13 mouse cellular contexts compared by ENCODE assay signal in the genomic region with DNA sequence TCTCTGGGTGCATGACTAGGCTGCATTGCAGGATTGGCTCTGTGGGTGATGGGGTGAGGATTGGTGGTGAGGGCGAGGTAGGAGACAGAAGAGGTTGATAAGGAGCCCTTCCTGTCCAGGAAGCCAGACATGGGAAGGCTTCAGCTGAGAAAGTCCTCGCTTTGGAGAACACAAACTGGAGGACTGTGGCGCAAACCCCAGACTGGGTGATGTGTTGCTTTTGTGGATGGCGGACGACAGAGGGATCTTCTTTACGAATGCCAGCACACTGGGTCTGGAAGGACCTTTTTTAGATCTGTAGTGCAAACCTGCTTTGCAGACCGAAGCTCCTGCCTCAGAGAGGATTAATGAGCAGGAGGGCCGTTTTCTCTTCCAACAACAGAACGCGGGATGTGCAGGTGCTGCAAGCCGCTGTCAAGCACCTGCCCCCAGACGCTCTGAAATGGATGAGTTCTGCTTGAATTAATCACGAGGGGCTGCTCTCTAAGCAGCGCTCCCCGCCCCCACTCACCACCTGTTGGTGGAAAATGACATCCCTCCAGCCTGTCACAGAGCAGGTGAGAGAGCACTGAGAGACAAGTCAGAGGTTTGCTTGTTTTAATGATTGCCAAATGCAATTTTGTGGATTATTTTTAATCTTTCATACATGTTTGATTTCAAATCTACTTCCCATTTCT.
A peak's percentile ranks its signal among the peaks of the same experiment; 100 is the strongest.
DNase-seq lines count a peak whose midpoint lies in the region; ATAC-seq and TF ChIP-seq lines count a peak whose summit lies in the region.
"Had no signal": no experiment of that assay in that cellular context is flagged by ENCODE, and none has a peak within 500 bp of the region (broad histone marks: within the 10 kb centered on the region; RNA-seq: fewer than 3 reads in every experiment).

No protein-coding gene starts in this region.

- dilution Hi-C loops in CH12.LX (cut with MboI; ENCODE audit: extremely low pct_ligation_motif_present, extremely low pct_unique_long_range_greater_than_20kb, low sequenced_read_pairs), result no loop called here

- TF ChIP-seq POLR2A in CH12.LX (IDR thresholded peaks at IDR 0.05; ENCODE audit: low read depth, low read length), result no peak

- no peak for ATAC-seq in heart, embryonic 12.5 days (ENCODE audit: insufficient number of reproducible peaks, low FRiP score)
- ATAC-seq in midbrain, embryonic 13.5 days, result 0 out of 2 replicates have a peak, but pooled peaks have one; percentile 45
- ATAC-seq: CD4-positive, CD25-positive, alpha-beta regulatory T cell, adult 4 months had no signal

- peak overlapping the region; percentile 27; the same call in 1 of the 2 replicates for H3K4me2 ChIP-seq in heart, embryonic 12.5 days
- no peak overlapping the region for H3K4me2 ChIP-seq in CH12.LX (ENCODE audit: insufficient read depth, low read depth, poor library complexity, severe bottlenecking)
- peak overlapping the region; percentile 30 for H3K4me2 ChIP-seq in midbrain, embryonic 13.5 days (replicated peaks)

- 35% methylated on average over 15 of the region's 15 CpGs for WGBS in heart, embryonic 12.5 days
- 33% methylated on average over 15 of the region's 15 CpGs for WGBS in midbrain, embryonic 13.5 days

- H3K79me2 ChIP-seq in CH12.LX (replicated peaks; ENCODE audit: control insufficient read depth, extremely low read depth, insufficient read depth, poor library complexity, severe bottlenecking), result no peaks in the 10 kb centered on the region

- no peak overlapping the region for H3K27ac ChIP-seq in heart, embryonic 12.5 days (ENCODE audit: poor library complexity, severe bottlenecking)
- H3K27ac ChIP-seq in CH12.LX (ENCODE audit: insufficient read depth, low read depth), result no peak overlapping the region
- peak overlapping the region; percentile 32; the same call in 1 of the 2 replicates for H3K27ac ChIP-seq in midbrain, embryonic 13.5 days

- no peak overlapping the region for H3K9ac ChIP-seq in heart, embryonic 12.5 days
- no peak overlapping the region for H3K9ac ChIP-seq in CH12.LX (ENCODE audit: insufficient read depth, low read depth)
- H3K9ac ChIP-seq in midbrain, embryonic 13.5 days (replicated peaks), result 0 out of 2 replicates have a peak overlapping the region, but pooled peaks have one; percentile 17

- no peak for TF ChIP-seq RAD21 in CH12.LX (IDR thresholded peaks at IDR 0.05; ENCODE audit: low read depth, low read length)

- H3K27me3 ChIP-seq in heart, embryonic 12.5 days (replicated peaks), result no peaks in the 10 kb centered on the region
- H3K27me3 ChIP-seq in CH12.LX (replicated peaks), result no peaks in the 10 kb centered on the region
- H3K27me3 ChIP-seq in midbrain, embryonic 13.5 days, result no peaks in the 10 kb centered on the region
- H3K27me3 ChIP-seq: megakaryocyte, embryonic 14.5 days had no signal

- no peak overlapping the region for H3K4me3 ChIP-seq in heart, embryonic 12.5 days
- H3K4me3 ChIP-seq in CH12.LX (replicated peaks in 1 of 3; ENCODE audit: low read depth in 2 of 3, low read length in 2 of 3, poor library complexity in 1 of 3), result no peak overlapping the region
- no peak overlapping the region for H3K4me3 ChIP-seq in midbrain, embryonic 13.5 days (replicated peaks)
- H3K4me3 ChIP-seq: megakaryocyte, embryonic 14.5 days had no signal

- in situ Hi-C loops in CH12.LX (cut with MboI; ENCODE audit: low pct_ligation_motif_present, low pct_unique_long_range_greater_than_20kb, low sequenced_read_pairs), result no loop called here

- no peaks in the 10 kb centered on the region for H3K36me3 ChIP-seq in heart, embryonic 12.5 days
- H3K36me3 ChIP-seq in CH12.LX (replicated peaks in 1 of 2; ENCODE audit: control insufficient read depth in 1 of 2, insufficient read depth in 1 of 2, low read length in 1 of 2), result no peaks in the 10 kb centered on the region
- no peaks in the 10 kb centered on the region for H3K36me3 ChIP-seq in midbrain, embryonic 13.5 days

- H3K4me1 ChIP-seq in heart, embryonic 12.5 days (replicated peaks), result no peaks in the 10 kb centered on the region; the same call in 1 of the 2 replicates
- H3K4me1 ChIP-seq in CH12.LX (ENCODE audit: control insufficient read depth in 1 of 2, insufficient read depth in 2 of 2), result peaks cover 6 to 63% of the 10 kb centered on the region in 2 experiments; a peak in 3 of 4 replicates
- peaks cover 15% of the 10 kb centered on the region for H3K4me1 ChIP-seq in midbrain, embryonic 13.5 days (replicated peaks)

- intact Hi-C loops in heart, postnatal 25 days (cut with DNase I), result no loop called here

- TF ChIP-seq EP300 in CH12.LX (IDR thresholded peaks at IDR 0.05; ENCODE audit: low read length), result no peak

- H3K9me3 ChIP-seq in heart, embryonic 12.5 days (replicated peaks), result no peaks in the 10 kb centered on the region
- no peaks in the 10 kb centered on the region for H3K9me3 ChIP-seq in CH12.LX (replicated peaks; ENCODE audit: low read length)
- no peaks in the 10 kb centered on the region for H3K9me3 ChIP-seq in midbrain, embryonic 13.5 days
- H3K9me3 ChIP-seq: megakaryocyte, embryonic 14.5 days had no signal

- DNase-seq in heart, postnatal 25 days (ENCODE audit: low spot score), result no peak
- DNase-seq in CH12.LX (ENCODE audit: extremely low read depth), result peak; percentile 51
- peak; percentile 42 to 63 for DNase-seq in cerebellum, postnatal 25 days
- no peak for DNase-seq in adrenal gland, adult (ENCODE audit: inconsistent age in 2 of 2, low spot score in 1 of 2)
- no peak for DNase-seq in kidney, postnatal 10 days
- no peak for DNase-seq in heart, adult 18-20 months
- DNase-seq: heart, postnatal 14 days; liver; thymus, adult 18-20 months had no signal

- no peak for TF ChIP-seq CTCF in CH12.LX (conservative IDR thresholded peaks at IDR 0.05 in 1 of 2, IDR thresholded peaks at IDR 0.05 in 1 of 2; ENCODE audit: low read depth in 2 of 2, low read length in 2 of 2)

TF ChIP-seq in CH12.LX, 34 proteins besides CTCF, POLR2A, EP300 and RAD21:
- TF ChIP-seq POLR2AphosphoS2 (IDR thresholded peaks at IDR 0.05; ENCODE audit: low read depth, low read length), result no peak
- no peak for TF ChIP-seq BHLHE40 (IDR thresholded peaks at IDR 0.05; ENCODE audit: low read depth, low read length)
- TF ChIP-seq ZNF384 (IDR thresholded peaks at IDR 0.05; ENCODE audit: low read depth, low read length), result no peak
- TF ChIP-seq TCF12 (IDR thresholded peaks at IDR 0.05; ENCODE audit: low read depth, low read length), result peak; percentile 51; the same call in 1 of the 2 replicates
- peak; percentile 24; the same call in 1 of the 2 replicates for TF ChIP-seq ETS1 (conservative IDR thresholded peaks at IDR 0.05; ENCODE audit: low read depth, low read length)
- no peak for TF ChIP-seq MXI1 (IDR thresholded peaks at IDR 0.05; ENCODE audit: low read depth, low read length)
- no peak for TF ChIP-seq NRF1 (IDR thresholded peaks at IDR 0.05; ENCODE audit: low read depth, low read length)
- 0 out of 2 replicates have a peak, but pooled peaks have one; percentile 37 for TF ChIP-seq CHD2 (IDR thresholded peaks at IDR 0.05; ENCODE audit: low read length)

Comparison
In these comparisons a context has a peak if more than half of its experiments do, and no peak if none do; other contexts are left out.
1. DNase-seq: peak in CH12.LX (single experiment) and cerebellum, postnatal 25 days (2 of 2); none in heart, postnatal 25 days (single experiment), adrenal gland, adult (0 of 2), kidney, postnatal 10 days (single experiment) and heart, adult 18-20 months (0 of 2).